In the genomic region with DNA sequence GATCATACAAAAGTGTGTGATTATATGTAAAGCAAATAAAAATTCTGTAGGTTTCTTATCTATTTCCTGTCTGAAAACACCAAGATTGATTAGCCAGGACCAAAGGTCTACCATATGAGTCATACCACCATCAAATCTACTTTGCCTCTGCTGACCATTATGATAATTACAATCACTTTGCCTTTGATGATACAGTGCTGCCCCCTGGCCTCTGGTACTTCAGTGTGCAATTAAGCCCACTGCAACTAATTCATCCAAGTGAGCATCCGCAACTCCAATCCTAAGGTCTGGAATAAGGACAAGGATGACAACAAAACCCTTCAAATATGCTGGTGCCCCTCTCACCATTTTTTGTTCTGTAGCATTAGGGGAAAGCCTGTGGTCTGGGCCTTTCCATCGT, we compare ENCODE assay signal across 22 mouse cellular contexts. TPM values are rescaled to one million over a fixed set of nuclear protein-coding genes. Genes with fewer than 3 reads are reported as not detected.
DNase-seq lines count a peak whose midpoint lies in the region; ATAC-seq and TF ChIP-seq lines count a peak whose summit lies in the region.
"Had no signal": no experiment of that assay in that cellular context is flagged by ENCODE, and none has a peak within 500 bp of the region (broad histone marks: within the 10 kb centered on the region; RNA-seq: fewer than 3 reads in every experiment).

No protein-coding gene starts in this region.

- peak; percentile 46; the same call in 1 of the 2 replicates for TF ChIP-seq CTCF in hindbrain, postnatal 0 days (IDR thresholded peaks at IDR 0.05; ENCODE audit: low read depth)

- H3K27me3 ChIP-seq in hindbrain, postnatal 0 days (ENCODE audit: insufficient read depth, low read length): no peaks in the 10 kb centered on the region
- H3K27me3 ChIP-seq in hindbrain, embryonic 13.5 days: no peaks in the 10 kb centered on the region
- no peaks in the 10 kb centered on the region for H3K27me3 ChIP-seq in midbrain, embryonic 11.5 days (ENCODE audit: control insufficient read depth, insufficient read depth, low read length)
- no peaks in the 10 kb centered on the region for H3K27me3 ChIP-seq in midbrain, embryonic 13.5 days
- H3K27me3 ChIP-seq: limb, embryonic 15.5 days; megakaryocyte, embryonic 14.5 days had no signal

- peak; percentile 15 for DNase-seq in adrenal gland, postnatal 14 days
- DNase-seq in adrenal gland, postnatal 4 days (ENCODE audit: low spot score in 2 of 2): no peak
- peak; percentile 21 for DNase-seq in hindbrain, postnatal 0 days (ENCODE audit: low spot score)
- DNase-seq in midbrain, embryonic 11.5 days (ENCODE audit: low spot score, missing footprints): peak; percentile 33
- no peak for DNase-seq in urinary bladder, postnatal 14 days (ENCODE audit: low spot score)
- DNase-seq: B cell, adult 2 months; cerebellum, adult 8-10 months; gastrocnemius, postnatal 10 days; heart, postnatal 4 days; layer of hippocampus, adult 9-11 months; lung, adult 2 months had no signal

- 52% methylated on average over 2 of the region's 2 CpGs for WGBS in hindbrain, postnatal 0 days
- 77% methylated on average over 2 of the region's 2 CpGs for WGBS in hindbrain, embryonic 13.5 days
- WGBS in midbrain, embryonic 11.5 days: 69% methylated on average over 2 of the region's 2 CpGs
- 63% methylated on average over 2 of the region's 2 CpGs for WGBS in midbrain, embryonic 13.5 days

- ATAC-seq in hindbrain, postnatal 0 days: no peak
- ATAC-seq in hindbrain, embryonic 13.5 days (ENCODE audit: low FRiP score): no peak
- ATAC-seq in midbrain, embryonic 11.5 days (ENCODE audit: low FRiP score): no peak
- ATAC-seq in midbrain, embryonic 13.5 days: no peak
- no peak for ATAC-seq in granulocyte monocyte progenitor cell, adult 5-6 weeks (replicated peaks; ENCODE audit: poor library complexity, severe bottlenecking)

- no peaks in the 10 kb centered on the region for H3K9me3 ChIP-seq in hindbrain, postnatal 0 days (ENCODE audit: low read length)
- H3K9me3 ChIP-seq in hindbrain, embryonic 13.5 days: no peaks in the 10 kb centered on the region
- no peaks in the 10 kb centered on the region for H3K9me3 ChIP-seq in midbrain, embryonic 11.5 days (ENCODE audit: control insufficient read depth, low read length)
- H3K9me3 ChIP-seq in midbrain, embryonic 13.5 days: no peaks in the 10 kb centered on the region
- H3K9me3 ChIP-seq: embryonic facial prominence, embryonic 10.5 days; G1E; limb, embryonic 15.5 days; megakaryocyte, embryonic 14.5 days had no signal

- no peak overlapping the region for H3K4me3 ChIP-seq in hindbrain, postnatal 0 days (ENCODE audit: low read length)
- H3K4me3 ChIP-seq in hindbrain, embryonic 13.5 days: no peak overlapping the region
- H3K4me3 ChIP-seq in midbrain, embryonic 11.5 days (ENCODE audit: low read depth, low read length): no peak overlapping the region
- H3K4me3 ChIP-seq in midbrain, embryonic 13.5 days (replicated peaks): no peak overlapping the region
- H3K4me3 ChIP-seq: embryonic facial prominence, embryonic 10.5 days; erythroblast, embryonic 14.5 days; limb, embryonic 15.5 days; megakaryocyte, embryonic 14.5 days; myocyte had no signal

- H3K27ac ChIP-seq in hindbrain, postnatal 0 days: no peak overlapping the region
- no peak overlapping the region for H3K27ac ChIP-seq in hindbrain, embryonic 13.5 days
- no peak overlapping the region for H3K27ac ChIP-seq in midbrain, embryonic 11.5 days (ENCODE audit: low read depth, low read length)
- no peak overlapping the region for H3K27ac ChIP-seq in midbrain, embryonic 13.5 days
- H3K27ac ChIP-seq: embryonic facial prominence, embryonic 10.5 days; limb, embryonic 15.5 days had no signal

- H3K4me1 ChIP-seq in hindbrain, postnatal 0 days (ENCODE audit: insufficient read depth, low read length): no peaks in the 10 kb centered on the region
- H3K4me1 ChIP-seq in hindbrain, embryonic 13.5 days (replicated peaks): no peaks in the 10 kb centered on the region
- H3K4me1 ChIP-seq in midbrain, embryonic 11.5 days (ENCODE audit: control insufficient read depth, insufficient read depth, low read length): no peaks in the 10 kb centered on the region
- H3K4me1 ChIP-seq in midbrain, embryonic 13.5 days (replicated peaks): no peaks in the 10 kb centered on the region
- H3K4me1 ChIP-seq: embryonic facial prominence, embryonic 10.5 days; limb, embryonic 15.5 days; megakaryocyte, embryonic 14.5 days had no signal

- H3K9ac ChIP-seq in hindbrain, postnatal 0 days (replicated peaks; ENCODE audit: low read length): no peak overlapping the region
- H3K9ac ChIP-seq in hindbrain, embryonic 13.5 days: no peak overlapping the region
- no peak overlapping the region for H3K9ac ChIP-seq in midbrain, embryonic 11.5 days (ENCODE audit: low read length)
- no peak overlapping the region for H3K9ac ChIP-seq in midbrain, embryonic 13.5 days (replicated peaks)
- H3K9ac ChIP-seq: limb, embryonic 15.5 days had no signal

- H3K36me3 ChIP-seq in hindbrain, postnatal 0 days (ENCODE audit: insufficient read depth, low read length): no peaks in the 10 kb centered on the region
- H3K36me3 ChIP-seq in hindbrain, embryonic 13.5 days: no peaks in the 10 kb centered on the region
- H3K36me3 ChIP-seq in midbrain, embryonic 11.5 days (ENCODE audit: control insufficient read depth, insufficient read depth, low read length): no peaks in the 10 kb centered on the region
- H3K36me3 ChIP-seq in midbrain, embryonic 13.5 days: no peaks in the 10 kb centered on the region
- H3K36me3 ChIP-seq: embryonic facial prominence, embryonic 10.5 days; G1E; limb, embryonic 15.5 days had no signal

- no peak overlapping the region for H3K4me2 ChIP-seq in hindbrain, postnatal 0 days (ENCODE audit: low read depth, low read length)
- no peak overlapping the region for H3K4me2 ChIP-seq in hindbrain, embryonic 13.5 days
- H3K4me2 ChIP-seq in midbrain, embryonic 11.5 days: no peak overlapping the region
- H3K4me2 ChIP-seq in midbrain, embryonic 13.5 days (replicated peaks): no peak overlapping the region
- H3K4me2 ChIP-seq: heart, embryonic 11.5 days; limb, embryonic 15.5 days had no signal

RNA-seq across cellular contexts. Expression of a gene that starts 40.1 kb away (rescaled TPM):
- 0.44 and 0.45 TPM in 2 replicates for total RNA-seq in adrenal gland, postnatal 14 days (2021)
- 1 to 10 TPM; 1.3 to 1.6 TPM for total RNA-seq in adrenal gland, postnatal 4 days (2021)
- 1.4 and 3.2 TPM in 2 replicates for total RNA-seq in hindbrain, postnatal 0 days (2014; rRNA removed)
- 4.0 and 4.1 TPM in 2 replicates for polyA plus RNA-seq in hindbrain, postnatal 0 days (2015; fragmentation: Nextera tagmentation; extraction: Ambion mirVana)
- 8.8 and 9.6 TPM in 2 replicates for polyA plus RNA-seq in hindbrain, embryonic 13.5 days (2015; fragmentation: Nextera tagmentation; extraction: Ambion mirVana)
- 29.1 and 31.5 TPM in 2 replicates for polyA plus RNA-seq in midbrain, embryonic 11.5 days (2014; fragmentation: Nextera tagmentation; extraction: Ambion mirVana)
- 12.3 and 14.1 TPM in 2 replicates for polyA plus RNA-seq in midbrain, embryonic 13.5 days (2015; fragmentation: Nextera tagmentation; extraction: Ambion mirVana)
- not detected in 2 replicates for total RNA-seq in granulocyte monocyte progenitor cell, adult 5-6 weeks (2014; fragmentation: Nextera tagmentation)
- total RNA-seq in granulocyte monocyte progenitor cell, adult 5-6 weeks (2017): 0.39 TPM in 1 of 2 replicates, not detected in the other
- total RNA-seq: neutrophil, adult 5-6 weeks had no signal
- polyA plus RNA-seq: erythroblast, embryonic 14.5 days; G1E had no signal

Comparison
In these comparisons a context has a peak if more than half of its experiments do, and no peak if none do; other contexts are left out.
1. DNase-seq: peak in adrenal gland, postnatal 14 days (single experiment), hindbrain, postnatal 0 days (single experiment) and midbrain, embryonic 11.5 days (single experiment); none in adrenal gland, postnatal 4 days (0 of 2) and urinary bladder, postnatal 14 days (single experiment).